Mouse (Mus musculus): ENCODE data around the gene Adra2b.

Adra2b gene

GRCm38 (mm10) chr2:127338416-127338815, 24.6 kb upstream of the Adra2b start, which contains the start of gene Astl:
Gene Astl (plus strand): TSS chr2:127338639.
- in situ Hi-C loops (cut with MboI, MseI), result loop anchor here (25.0 kb wide), 1 partner anchor 1551 kb away; the partner anchor contains the start of gene Secisbp2l

GRCm38 (mm10) chr2:127338833-127339232, 24.2 kb upstream of the Adra2b start:
- in situ Hi-C loops (cut with MboI, MseI), result loop anchor here (25.0 kb wide), 1 partner anchor 1552 kb away; the partner anchor contains the start of gene Secisbp2l

DNA sequence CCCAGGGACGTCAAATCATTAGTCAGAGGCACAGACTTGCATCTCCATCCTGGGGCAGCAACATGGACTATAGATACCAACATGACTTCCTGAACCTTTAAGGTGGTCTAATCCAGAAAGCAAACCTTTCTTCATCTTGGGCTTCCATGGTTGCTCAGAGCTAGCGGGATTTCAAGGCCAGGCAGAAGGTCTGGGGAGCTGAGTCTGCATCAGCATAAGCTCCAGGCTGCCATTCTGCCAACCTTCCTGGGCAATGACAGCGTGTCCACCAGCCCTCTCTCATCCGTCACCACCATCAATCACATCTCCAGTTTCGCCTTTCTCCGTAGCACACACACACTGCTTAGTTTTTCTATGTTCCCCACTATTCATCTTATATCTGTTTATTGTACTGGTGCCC, 23.7 kb upstream of the Adra2b start:
- in situ Hi-C loops (cut with MboI, MseI), result loop anchor here (25.0 kb wide), 1 partner anchor 1552 kb away; the partner anchor contains the start of gene Secisbp2l

- in situ Hi-C loops (cut with MboI, MseI), result loop anchor here (10.0 to 25.0 kb wide), 2 partner anchors 326 to 1554 kb away; partner anchors contain the start of gene Secisbp2l
These were observed 21.8 kb upstream of the Adra2b start for GRCm38 (mm10) chr2:127341159-127341558.

DNA sequence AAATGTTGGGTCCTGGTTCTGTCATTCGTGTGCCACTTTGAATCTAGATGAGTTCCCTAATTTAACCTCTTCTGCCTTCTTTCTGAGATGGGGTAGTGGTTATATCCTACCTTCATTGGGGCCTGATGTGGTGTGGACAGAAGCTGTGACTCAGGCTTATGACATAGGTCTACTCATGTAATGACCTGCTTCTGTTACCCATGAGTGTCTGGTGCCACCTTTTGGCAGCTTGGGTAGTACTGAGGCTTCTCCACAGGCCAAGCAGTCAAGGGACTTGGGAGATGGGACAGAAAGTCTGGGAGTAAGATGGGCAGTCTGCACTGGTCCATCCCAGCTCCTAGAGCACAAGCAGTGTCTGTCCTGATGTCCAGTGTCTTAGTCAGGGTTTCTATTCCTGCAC, 16.7 kb upstream of the Adra2b start:
- in situ Hi-C loops (cut with MboI, MseI), result loop anchor here (5.0 to 25.0 kb wide), 3 partner anchors 39 to 1559 kb away; partner anchors contain the start of gene Secisbp2l

- in situ Hi-C loops (cut with MboI, MseI), result loop anchor here (5.0 to 25.0 kb wide), 3 partner anchors 40 to 1560 kb away; partner anchors contain the start of gene Secisbp2l
These were observed 15.6 kb upstream of the Adra2b start for GRCm38 (mm10) chr2:127347147-127347985.

DNA sequence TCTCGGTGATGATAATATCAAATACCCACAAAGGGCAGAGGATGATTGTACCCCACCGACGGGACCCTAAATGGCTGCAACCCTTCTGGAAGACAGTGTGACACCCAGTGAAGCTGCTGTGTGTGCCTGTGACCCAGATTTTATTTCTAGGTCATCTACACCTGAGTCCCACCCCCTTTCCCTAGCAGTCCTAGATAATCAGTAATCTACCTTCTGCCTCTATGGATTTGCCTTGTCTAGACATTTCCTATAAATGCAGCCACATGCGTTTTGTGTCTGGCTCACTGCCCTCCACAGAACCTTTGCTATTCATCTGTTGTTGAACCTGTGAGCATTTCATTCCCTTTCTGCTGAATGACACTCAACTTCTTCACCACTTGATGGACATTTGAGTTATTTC, 9.1 kb upstream of the Adra2b start:
- in situ Hi-C loops (cut with MboI, MseI), result no loop called here

- in situ Hi-C loops (cut with MboI, MseI), result no loop called here
These were observed 259 bp downstream of the Adra2b start for GRCm38 (mm10) chr2:127363282-127363652.

- in situ Hi-C loops (cut with MboI, MseI), result no loop called here
These were observed 688 bp downstream of the Adra2b start for GRCm38 (mm10) chr2:127363696-127364095.

DNA sequence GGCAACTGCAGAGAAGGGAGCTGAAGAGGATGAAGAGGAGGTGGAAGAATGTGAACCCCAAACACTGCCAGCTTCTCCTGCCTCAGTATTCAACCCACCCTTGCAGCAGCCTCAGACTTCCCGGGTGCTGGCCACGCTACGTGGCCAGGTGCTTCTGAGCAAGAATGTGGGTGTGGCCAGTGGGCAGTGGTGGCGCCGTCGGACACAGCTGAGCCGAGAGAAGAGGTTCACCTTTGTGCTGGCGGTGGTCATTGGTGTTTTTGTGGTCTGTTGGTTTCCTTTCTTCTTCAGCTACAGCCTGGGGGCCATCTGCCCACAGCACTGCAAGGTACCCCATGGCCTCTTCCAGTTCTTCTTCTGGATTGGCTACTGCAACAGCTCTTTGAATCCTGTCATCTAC, 1.4 kb downstream of the Adra2b start:
- in situ Hi-C loops (cut with MboI, MseI), result no loop called here

GRCm38 (mm10) chr2:127367126-127367820, 4.3 kb downstream of the Adra2b start:
- in situ Hi-C loops (cut with MboI, MseI), result loop anchor here (5.0 kb wide), 1 partner anchor 60 kb away; the partner anchor contains the start of gene Gpat2

DNA sequence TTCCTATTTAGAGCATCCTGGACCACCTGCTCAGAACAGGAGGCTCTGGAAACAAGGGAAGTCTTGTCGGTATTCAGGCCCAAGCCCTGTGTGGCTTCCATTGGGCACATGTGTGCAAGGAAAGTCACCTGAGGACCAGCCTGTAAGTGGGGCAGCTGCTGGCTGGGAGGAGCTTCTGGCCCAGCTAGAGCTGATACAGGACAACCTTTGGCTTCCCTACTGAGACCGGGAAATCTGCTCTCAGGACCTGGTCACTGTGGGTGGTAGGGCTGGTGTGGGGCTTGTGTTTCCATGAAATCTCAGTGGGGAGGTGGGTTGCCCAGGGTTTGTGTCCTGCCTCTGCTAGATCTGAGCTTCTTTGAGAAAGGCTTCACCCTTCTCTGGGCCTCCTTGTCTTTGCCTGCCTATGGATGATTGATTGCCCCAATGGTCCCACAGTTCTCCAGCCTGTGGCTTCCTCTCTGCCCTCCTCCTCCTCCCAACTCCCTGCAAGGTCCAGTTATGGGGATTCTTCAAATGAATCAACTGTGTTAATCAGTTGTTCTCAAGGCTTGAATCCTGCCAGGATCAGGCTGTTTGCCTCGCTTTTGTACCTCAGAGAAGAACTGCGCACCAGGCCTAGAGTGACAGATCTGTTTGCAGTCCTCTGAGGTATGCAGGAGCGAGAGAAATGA, 6.8 kb downstream of the Adra2b start:
- in situ Hi-C loops (cut with MboI, MseI), result loop anchor here (5.0 kb wide), 1 partner anchor 57 kb away; the partner anchor contains the start of gene Gpat2

GRCm38 (mm10) chr2:127370561-127371483, 7.8 kb downstream of the Adra2b start:
- in situ Hi-C loops (cut with MboI, MseI), result no loop called here

- in situ Hi-C loops (cut with MboI, MseI), result no loop called here
These were observed 8.5 kb downstream of the Adra2b start for GRCm38 (mm10) chr2:127371484-127371861.

- in situ Hi-C loops (cut with MboI, MseI), result no loop called here
These were observed 9.1 kb downstream of the Adra2b start for GRCm38 (mm10) chr2:127372082-127372481.

DNA sequence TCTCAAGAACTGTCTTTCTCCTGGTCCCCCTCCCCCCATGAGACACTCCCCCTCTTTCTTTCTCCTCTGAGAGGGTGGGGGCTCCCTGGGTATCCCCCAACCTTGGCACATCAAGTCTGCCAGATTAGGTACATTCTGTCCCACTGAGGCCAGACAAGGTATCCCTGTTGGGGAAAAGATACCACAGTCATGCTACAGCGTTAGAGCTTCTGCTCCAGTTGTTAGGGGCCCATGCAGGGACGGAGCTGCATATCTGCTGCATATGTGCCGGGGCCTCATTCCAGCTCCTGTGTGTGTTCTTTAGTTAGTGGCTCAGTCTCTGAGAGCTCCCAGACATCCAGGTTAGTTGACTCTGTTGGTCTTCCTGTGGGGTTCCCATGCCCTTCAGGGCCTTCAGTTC, 11.1 kb downstream of the Adra2b start:
- in situ Hi-C loops (cut with MboI, MseI), result no loop called here

GRCm38 (mm10) chr2:127375087-127375486, 12.1 kb downstream of the Adra2b start:
- in situ Hi-C loops (cut with MboI, MseI), result no loop called here

DNA sequence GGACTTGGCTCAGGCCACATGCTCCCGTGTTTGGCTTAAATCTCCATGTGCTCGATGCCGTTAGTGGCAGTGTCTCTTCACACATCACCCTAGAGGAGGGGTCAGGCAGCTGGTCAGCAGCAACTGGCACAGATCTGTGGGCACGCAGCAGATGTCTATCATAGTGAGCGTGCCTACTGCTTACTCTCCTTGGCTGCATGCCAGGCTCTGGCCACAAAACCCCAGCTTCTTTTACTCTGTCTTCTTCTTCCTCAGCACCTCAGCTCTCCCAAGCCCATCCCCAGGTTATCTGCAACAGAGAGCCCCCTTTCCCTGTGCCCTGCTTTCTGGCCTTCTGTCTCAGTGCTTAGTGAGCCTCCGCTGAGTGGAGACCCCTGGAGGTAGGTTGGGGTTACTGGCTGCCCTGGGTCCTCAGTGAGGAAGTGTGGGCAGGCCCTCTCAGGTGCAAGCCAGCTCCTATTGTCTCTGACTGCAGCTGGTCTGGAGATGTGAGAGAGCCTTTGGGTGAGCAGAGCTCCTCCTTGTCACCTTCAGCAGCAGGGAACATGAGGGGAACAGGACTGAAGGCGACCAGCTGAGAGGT, 12.8 kb downstream of the Adra2b start:
- in situ Hi-C loops (cut with MboI, MseI), result no loop called here

DNA sequence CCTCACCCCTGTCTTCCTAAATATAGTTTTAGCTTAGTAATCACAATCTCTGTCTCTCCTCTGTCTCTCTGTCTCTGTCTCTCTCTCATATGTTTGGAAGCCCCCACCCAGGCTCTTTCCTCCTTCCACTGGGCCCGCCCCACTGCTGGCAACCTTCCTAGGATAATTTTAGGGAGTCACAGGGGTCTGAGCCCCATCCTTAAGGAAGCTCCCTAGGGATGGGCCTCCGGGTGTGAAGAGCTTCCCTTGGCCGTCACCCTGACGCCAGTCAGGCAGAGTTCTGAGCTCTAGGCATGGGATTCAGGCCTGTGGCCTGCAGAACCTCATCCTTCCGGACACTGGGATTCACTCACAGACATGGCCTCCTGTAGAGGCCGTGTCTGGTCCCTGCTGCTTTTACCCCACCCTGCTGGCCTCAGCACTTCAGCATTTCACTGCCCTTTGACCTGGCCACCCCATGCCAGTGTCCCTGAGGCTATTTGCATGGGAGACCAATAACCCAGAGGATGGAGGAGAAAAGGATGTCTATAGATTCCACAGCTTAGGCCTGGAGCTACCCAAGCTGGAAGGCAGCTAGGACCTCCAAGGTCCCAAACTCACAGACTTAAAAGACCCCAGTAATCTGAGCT, 13.5 kb downstream of the Adra2b start:
- in situ Hi-C loops (cut with MboI, MseI), result no loop called here
